Mouse (Mus musculus) cerebellum, adult 2 months (tissue): ENCODE measurements around the gene Lmod3.

Source experiments
- CTCF ChIP-seq: fragments of 200-500 bp; IDR thresholded peaks from 2 replicates; pipeline ENCODE4 v1.5.1; 2011; ENCODE audit warnings: low read depth, mild to moderate bottlenecking, control low read depth, low read length, moderate library complexity, borderline replicate concordance; ENCODE audit not compliant: insufficient read depth
- POLR2A ChIP-seq: fragments of 200-500 bp; IDR thresholded peaks from 2 replicates; pipeline ENCODE4 v1.6.1; 2011; ENCODE audit warnings: low read length, control low read depth, borderline replicate concordance; ENCODE audit not compliant: insufficient read depth

DNA sequence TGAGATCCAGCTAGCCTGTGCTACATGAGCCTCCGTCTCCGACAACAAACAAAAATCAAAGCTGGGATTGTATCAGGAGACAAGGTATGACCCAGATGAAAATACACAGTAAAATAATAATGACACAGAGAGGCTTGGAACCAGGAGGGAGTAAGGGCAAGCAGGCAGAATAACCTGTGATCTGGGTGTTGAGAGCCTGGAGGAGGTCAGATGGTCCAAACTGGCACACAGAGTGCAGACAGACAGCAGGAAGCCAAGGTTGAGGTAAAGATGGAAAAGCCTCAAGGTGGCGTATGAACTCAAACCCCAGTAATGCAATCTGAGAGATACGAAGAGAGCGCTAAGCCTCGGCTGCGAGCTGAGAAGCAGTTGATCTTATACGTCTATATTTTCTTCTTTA lies 28.1 kb downstream of the Lmod3 start:
- no peak for TF ChIP-seq POLR2A
- no peak for TF ChIP-seq CTCF
